Mouse (Mus musculus): ENCODE measurements around the gene Zfp865. TPM values are rescaled to one million over a fixed set of nuclear protein-coding genes. Genes with fewer than 3 reads are reported as not detected.
"Not testable (repeated sequence)": the region's sequence is repeated elsewhere in the genome, so short reads cannot be mapped to it uniquely, and the experiment has no call there.

Zfp865 gene
- polyA plus RNA-seq, 1 experiment: 18.8 TPM

GRCm38 (mm10) chr7:5015118-5016001 lies 4.8 kb upstream of the Zfp865 start, which contains the start of gene Gm44973:
Gene Gm44973 (plus strand): TSS chr7:5015496.
- DNase-seq (ENCODE audit: low spot score): peak; percentile 87

- DNase-seq (ENCODE audit: low spot score): no peak
These were observed 4.1 kb upstream of the Zfp865 start for GRCm38 (mm10) chr7:5016057-5016456.

- DNase-seq (ENCODE audit: low spot score): no peak
These were observed 3.3 kb upstream of the Zfp865 start for GRCm38 (mm10) chr7:5016920-5017319.

GRCm38 (mm10) chr7:5017352-5017751 lies 2.8 kb upstream of the Zfp865 start:
- DNase-seq (ENCODE audit: low spot score): no peak

DNA sequence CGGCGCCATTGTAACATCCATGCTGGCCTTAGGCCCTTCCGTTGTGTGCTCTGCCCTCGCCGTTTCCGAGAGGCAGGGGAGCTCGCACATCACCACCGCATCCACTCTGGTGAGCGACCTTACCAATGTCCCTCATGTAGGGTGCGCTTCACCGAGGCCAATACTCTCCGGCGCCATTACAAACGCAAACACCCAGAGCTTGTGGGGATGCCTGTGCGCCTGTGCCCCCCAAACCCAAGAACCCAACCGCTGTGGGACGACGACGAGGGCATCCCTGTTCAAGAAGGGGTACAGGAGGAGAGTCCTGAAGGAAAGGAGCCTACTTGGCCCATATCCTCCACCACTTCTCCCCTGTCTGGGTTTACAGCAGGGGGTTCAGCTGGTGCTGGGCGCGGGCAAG lies 2.2 kb upstream of the Zfp865 start:
- DNase-seq (ENCODE audit: low spot score): no peak

GRCm38 (mm10) chr7:5019576-5019975 lies 600 bp upstream of the Zfp865 start:
- not testable (repeated sequence) for DNase-seq (ENCODE audit: low spot score)

DNA sequence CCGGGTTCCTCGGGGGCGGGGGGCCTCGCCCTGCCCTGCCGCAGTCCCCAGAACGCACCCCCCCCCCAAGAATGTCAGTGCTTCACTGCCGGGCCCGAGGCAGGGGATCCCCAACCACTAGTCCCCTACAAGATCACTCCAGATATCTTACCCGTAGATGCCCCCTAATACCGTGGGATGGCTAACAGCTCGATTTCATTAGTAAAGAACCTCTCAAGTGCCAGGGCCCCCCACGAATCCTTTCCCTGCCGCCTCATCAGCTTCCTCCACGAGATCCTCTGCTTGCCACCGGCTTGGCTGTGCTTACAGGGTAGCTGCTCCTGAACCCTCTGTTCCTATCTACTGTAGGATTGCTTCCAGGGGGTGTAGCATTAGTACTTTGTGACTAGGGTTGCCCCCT lies 509 bp downstream of the Zfp865 start:
- DNase-seq (ENCODE audit: low spot score): no peak

- DNase-seq (ENCODE audit: low spot score): no peak
These were observed 1.0 kb downstream of the Zfp865 start for GRCm38 (mm10) chr7:5021197-5021596.

DNA sequence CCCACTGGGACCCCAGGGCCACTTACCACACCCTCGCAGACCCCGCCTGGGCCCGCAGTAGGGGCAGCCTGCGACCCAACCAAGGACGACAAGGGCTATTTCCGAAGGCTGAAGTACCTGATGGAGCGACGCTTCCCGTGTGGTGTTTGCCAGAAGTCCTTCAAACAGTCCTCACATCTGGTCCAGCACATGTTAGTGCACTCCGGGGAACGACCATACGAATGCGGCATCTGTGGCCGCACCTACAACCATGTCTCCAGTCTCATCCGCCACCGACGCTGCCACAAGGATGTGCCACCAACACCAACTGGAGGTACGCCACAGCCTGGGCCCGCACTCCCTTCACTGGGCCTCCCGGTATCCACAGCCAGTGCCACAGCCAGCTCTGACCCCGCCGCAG lies 9.4 kb downstream of the Zfp865 start:
- no peak for DNase-seq (ENCODE audit: low spot score)

DNA sequence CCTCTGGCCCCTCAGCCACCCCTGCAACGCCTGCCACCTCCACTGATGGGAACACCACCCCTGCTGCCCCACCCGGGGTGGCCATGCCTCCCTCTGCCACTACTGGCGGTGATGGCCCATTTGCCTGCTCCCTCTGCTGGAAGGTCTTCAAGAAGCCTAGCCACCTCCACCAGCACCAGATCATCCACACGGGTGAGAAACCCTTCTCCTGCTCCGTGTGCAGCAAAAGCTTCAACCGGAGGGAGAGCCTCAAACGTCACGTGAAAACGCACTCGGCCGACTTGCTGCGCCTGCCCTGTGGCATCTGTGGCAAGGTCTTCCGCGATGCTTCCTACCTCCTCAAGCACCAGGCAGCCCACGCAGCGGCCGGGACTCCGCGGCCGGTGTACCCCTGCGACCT lies 9.8 kb downstream of the Zfp865 start:
- DNase-seq (ENCODE audit: low spot score): no peak

GRCm38 (mm10) chr7:5030554-5031275 lies 10.5 kb downstream of the Zfp865 start:
- no peak for DNase-seq (ENCODE audit: low spot score)

GRCm38 (mm10) chr7:5031496-5031895 lies 11.3 kb downstream of the Zfp865 start:
- no peak for DNase-seq (ENCODE audit: low spot score)

GRCm38 (mm10) chr7:5033818-5034217 lies 13.6 kb downstream of the Zfp865 start, which contains the start of gene 4632433K11Rik:
Gene 4632433K11Rik (plus strand): TSS chr7:5034118.
- no peak for DNase-seq (ENCODE audit: low spot score)

GRCm38 (mm10) chr7:5035628-5036027 lies 15.5 kb downstream of the Zfp865 start:
- DNase-seq (ENCODE audit: low spot score): no peak

DNA sequence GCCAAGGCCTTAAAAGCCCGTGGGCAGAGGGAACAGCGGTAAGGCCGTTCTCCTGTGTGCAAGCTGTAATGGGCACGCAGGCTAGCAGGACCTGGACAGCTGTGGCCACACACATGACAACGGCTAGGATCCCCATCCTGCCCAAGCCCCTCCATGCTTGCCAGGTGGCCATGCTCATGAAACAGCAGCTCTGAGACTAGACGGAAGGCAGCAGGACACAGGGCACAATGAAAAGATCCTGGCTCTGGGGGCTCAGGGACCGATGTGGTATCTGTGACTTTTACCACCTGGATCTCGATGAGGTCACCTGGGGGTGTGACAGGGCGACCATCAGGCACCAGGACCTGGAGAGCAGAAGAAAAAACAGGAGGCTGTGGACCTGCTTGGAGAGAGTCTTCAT lies 16.0 kb downstream of the Zfp865 start:
- no peak for DNase-seq (ENCODE audit: low spot score)

- no peak for DNase-seq (ENCODE audit: low spot score)
These were observed 16.9 kb downstream of the Zfp865 start for GRCm38 (mm10) chr7:5037026-5037425.

DNA sequence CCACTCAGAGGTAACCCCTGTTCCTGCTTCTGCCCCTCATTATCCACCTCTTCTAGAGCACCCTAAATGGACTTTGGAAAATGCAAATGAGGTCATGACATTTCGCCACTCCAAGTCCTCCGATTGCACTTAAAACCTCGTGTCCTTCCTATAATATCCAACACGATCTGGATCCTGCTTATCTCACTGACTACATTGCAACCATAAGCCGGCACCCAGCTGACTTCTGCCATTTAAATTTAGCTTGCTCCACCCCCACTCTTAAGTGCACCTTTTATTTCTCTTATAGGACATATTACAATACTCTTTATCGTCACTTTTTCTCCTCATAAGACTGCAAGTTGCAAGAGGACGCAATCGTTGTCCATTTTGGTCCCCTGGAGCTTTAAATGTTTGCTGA lies 17.3 kb downstream of the Zfp865 start:
- DNase-seq (ENCODE audit: low spot score): no peak

DNA sequence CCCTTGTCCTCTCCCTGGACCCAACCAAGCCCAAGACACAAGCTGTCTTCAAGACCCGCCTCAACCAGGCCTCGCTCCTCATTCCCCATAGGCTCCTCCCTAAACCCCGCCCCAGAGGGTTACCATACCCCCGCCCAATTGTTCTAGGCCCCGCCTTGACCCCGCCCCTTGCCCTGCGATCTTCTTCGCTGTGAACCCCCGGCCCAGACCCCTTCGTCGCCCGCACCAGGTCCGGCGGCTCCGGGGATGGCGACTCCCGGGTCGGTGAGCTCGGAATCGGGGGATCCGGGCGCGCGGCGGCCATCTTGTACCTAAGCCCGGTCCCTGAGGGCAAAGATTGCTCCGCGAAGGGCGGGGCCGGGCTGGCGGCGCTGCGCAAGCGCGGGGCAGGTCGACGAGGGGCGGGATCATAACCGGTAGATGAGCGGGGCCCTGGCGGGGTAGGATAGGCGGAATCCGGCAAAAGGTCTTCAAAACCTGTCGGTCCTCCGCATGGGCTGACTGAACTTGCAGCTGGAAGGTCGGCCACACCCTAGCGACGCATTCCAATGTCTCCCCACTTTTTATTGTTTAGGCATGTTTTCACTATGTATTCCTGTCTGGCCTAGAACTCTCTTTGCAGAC lies 18.0 kb downstream of the Zfp865 start, which contains the start of gene Zfp784:
TSS of gene Zfp784 (minus strand) at position 338 of the 624 bp plus-strand sequence.
- DNase-seq (ENCODE audit: low spot score): peak; percentile 98

DNA sequence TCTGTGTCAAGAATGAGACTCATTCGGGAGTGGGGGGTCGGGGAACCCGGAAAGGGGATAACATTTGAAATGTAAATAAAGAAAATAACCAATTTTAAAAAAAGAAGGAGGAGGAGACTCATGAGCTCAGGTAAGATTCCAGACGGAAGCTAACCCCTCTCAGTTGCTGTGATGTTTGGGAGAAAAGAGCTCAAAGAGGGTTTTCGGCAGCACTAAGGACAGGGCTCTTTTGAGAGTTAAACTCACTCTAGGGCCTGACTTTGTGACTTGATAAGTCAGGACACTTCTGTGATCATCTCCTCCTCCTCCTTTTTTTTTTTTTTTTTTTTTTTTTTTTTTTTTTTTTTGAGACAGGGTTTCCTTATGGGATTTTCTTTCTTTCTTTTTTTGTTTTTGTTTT lies 18.8 kb downstream of the Zfp865 start:
- DNase-seq (ENCODE audit: low spot score): no peak

- DNase-seq (ENCODE audit: low spot score): no peak
These were observed 24.8 kb downstream of the Zfp865 start for GRCm38 (mm10) chr7:5044981-5045380.

- no peak for DNase-seq (ENCODE audit: low spot score)
These were observed 25.9 kb downstream of the Zfp865 start for GRCm38 (mm10) chr7:5046112-5046511.

DNA sequence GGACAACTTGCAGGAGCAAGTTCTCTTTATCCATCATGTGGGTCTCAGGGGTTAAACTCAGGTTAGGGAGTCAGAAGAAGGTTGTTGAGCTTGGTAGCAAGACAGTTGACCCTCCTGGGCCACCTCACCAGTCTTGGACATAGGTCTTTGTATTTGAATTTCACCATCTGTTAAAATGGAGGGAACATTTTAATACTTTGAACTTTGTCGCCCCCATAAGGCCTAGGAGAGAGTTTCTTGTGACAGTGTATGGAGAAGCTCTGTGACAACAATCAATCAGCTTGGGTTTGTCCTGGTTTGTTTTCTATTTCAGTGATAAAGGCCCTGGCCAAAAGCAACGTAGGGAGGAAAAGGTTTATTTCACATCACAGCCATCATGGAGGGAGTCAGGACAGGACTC lies 27.1 kb downstream of the Zfp865 start:
- DNase-seq (ENCODE audit: low spot score): no peak

All from urinary bladder, adult 2 months (tissue).